Mouse (Mus musculus) midbrain, embryonic 11.5 days (tissue): ENCODE measurements around the gene Serpina16. TPM values are rescaled to one million over a fixed set of nuclear protein-coding genes. Genes with fewer than 3 reads are reported as not detected.
A peak's percentile ranks its signal among the peaks of the same experiment; 100 is the strongest.

ENCODE experiments used
- ATAC-seq: fragments of 200-750 bp; cut with Nextera tagmentation; 2 replicates; pipeline ENCODE4 v1.8.0; 2017; ENCODE audit warnings: moderate TSS enrichment, moderate library complexity; ENCODE audit not compliant: low FRiP score
- DNase-seq: peaks from one replicate; pipeline ENCODE4 v3.0.0; 2015; ENCODE audit warnings: low spot score; ENCODE audit errors: missing footprints
- H3K27ac ChIP-seq: fragments of 300-500 bp; sonication (generic); 2 replicates; pipeline ENCODE4 v1.5.1; 2014; ENCODE audit warnings: low read depth, low read length
- H3K27me3 ChIP-seq: fragments of 300-500 bp; sonication (generic); 2 replicates; pipeline ENCODE4 v1.6.1; 2014; ENCODE audit warnings: mild to moderate bottlenecking, low read length, moderate library complexity, mixed read lengths; ENCODE audit not compliant: control insufficient read depth, insufficient read depth
- H3K36me3 ChIP-seq: fragments of 300-500 bp; sonication (generic); 2 replicates; pipeline ENCODE4 v1.6.1; 2014; ENCODE audit warnings: mild to moderate bottlenecking, low read length, moderate library complexity, mixed read lengths; ENCODE audit not compliant: control insufficient read depth, insufficient read depth
- H3K4me1 ChIP-seq: fragments of 300-500 bp; sonication (generic); 2 replicates; pipeline ENCODE4 v1.6.1; 2014; ENCODE audit warnings: low read length; ENCODE audit not compliant: control insufficient read depth, insufficient read depth
- H3K4me2 ChIP-seq: fragments of 300-500 bp; sonication (generic); 2 replicates; pipeline ENCODE4 v1.6.1; 2014; ENCODE audit warnings: mild to moderate bottlenecking, moderate library complexity
- H3K4me3 ChIP-seq: fragments of 300-500 bp; sonication (generic); 2 replicates; pipeline ENCODE4 v1.5.1; 2014; ENCODE audit warnings: low read depth, low read length
- H3K9ac ChIP-seq: fragments of 300-500 bp; sonication (generic); 2 replicates; pipeline ENCODE4 v1.6.1; 2014; ENCODE audit warnings: low read length
- H3K9me3 ChIP-seq: fragments of 300-500 bp; sonication (generic); 2 replicates; pipeline ENCODE4 v1.6.1; 2016; ENCODE audit warnings: low read length; ENCODE audit not compliant: control insufficient read depth
- WGBS: fragments of 180-500 bp; shearing (Covaris S2); extraction: QIAGEN DNeasy Blood & Tissue Kit; methylation state at CpG from one replicate; pipeline ENCODE4 v1.1.7; 2014; 5-methylcytosine and 5-hydroxymethylcytosine counted together
- polyA plus RNA-seq: library from polyadenylated mRNA; unstranded; fragments of >200 nt; fragmentation: Nextera tagmentation; extraction: Ambion mirVana; gene quantifications from 2 replicates; pipeline ENCODE4 v1.2.1, GENCODE M21; 2014

The Serpina16 gene
- polyA plus RNA-seq, 1 experiment from 2014 or later, result not detected

DNA sequence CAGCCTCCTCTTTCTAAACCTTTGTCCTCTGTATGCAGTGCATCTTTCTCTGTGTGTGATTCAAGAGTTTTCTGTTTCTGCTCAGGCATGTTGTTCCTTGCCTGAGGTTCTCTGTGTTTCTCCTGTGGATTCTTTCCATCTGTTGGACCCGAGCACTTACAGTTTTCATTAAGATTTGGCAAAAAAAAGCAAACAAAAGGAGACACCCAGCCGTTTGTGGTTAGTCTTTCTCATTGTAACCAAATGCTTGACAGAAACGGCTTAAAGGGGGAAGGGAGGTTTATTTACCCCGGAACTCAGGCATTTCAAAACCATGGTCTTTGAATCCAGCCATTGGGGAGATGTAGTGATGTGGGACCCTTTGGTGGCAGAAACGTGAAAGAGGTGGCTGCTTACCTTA is 31.3 kb downstream of the Serpina16 start:
- peak; percentile 77 for DNase-seq
- Histone ChIP-seq H3K27me3 (no peaks in the 10 kb centered on the region), H3K36me3 (no peaks in the 10 kb centered on the region), H3K4me2 (no peak overlapping the region), H3K4me3 (no peak overlapping the region), H3K9ac (no peak overlapping the region), H3K27ac (no peak overlapping the region), H3K9me3 (no peaks in the 10 kb centered on the region), H3K4me1 (no peaks in the 10 kb centered on the region)
- WGBS, result 43% methylated on average over 5 of the region's 5 CpGs
- no peak for ATAC-seq

DNA sequence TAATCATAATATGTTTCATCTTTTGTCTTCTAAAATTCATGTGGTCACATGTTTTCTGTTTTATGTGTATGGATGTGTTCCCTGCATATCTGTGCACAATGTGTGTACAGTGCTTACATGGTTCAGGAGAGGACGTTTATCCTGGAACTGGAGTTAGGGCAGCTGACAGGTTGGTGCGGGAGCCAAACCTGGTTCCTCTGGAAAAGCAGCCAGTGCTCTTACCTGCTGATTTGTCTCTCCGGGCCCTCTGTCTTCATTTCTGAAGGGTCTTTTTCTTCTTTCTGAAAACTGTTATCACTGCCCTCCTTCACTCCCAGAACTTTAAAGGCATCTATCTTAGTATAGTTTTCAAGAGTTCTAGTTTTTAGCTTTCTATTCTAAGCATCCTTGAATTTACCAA is 32.1 kb downstream of the Serpina16 start:
- Histone ChIP-seq H3K4me3 (no peak overlapping the region), H3K27ac (no peak overlapping the region), H3K9me3 (no peaks in the 10 kb centered on the region), H3K4me1 (no peaks in the 10 kb centered on the region), H3K9ac (no peak overlapping the region), H3K4me2 (no peak overlapping the region), H3K27me3 (no peaks in the 10 kb centered on the region), H3K36me3 (no peaks in the 10 kb centered on the region)
- peak; percentile 77 for DNase-seq
- WGBS, result 85% methylated on average over 3 of the region's 3 CpGs
- no peak for ATAC-seq

DNA sequence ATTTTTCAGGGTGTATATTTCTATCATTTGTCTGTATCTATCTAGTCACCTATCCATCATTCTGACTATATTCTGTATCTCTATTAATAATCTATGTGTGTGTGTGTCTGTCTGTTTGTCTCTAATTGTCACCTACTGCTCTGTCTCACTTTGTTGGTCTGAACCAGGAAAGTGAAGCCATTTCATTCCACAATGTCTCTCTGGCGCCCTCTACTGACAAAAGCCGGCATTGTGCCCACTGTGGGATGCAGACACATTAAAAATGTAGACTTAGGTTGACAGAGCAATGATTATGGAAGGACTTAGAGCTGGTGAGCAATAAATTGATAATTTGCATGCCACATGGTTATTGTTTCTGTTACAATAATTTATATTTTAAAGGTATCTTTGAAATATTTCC is 32.6 kb downstream of the Serpina16 start:
- Histone ChIP-seq H3K36me3 (no peaks in the 10 kb centered on the region), H3K27me3 (no peaks in the 10 kb centered on the region), H3K4me1 (no peaks in the 10 kb centered on the region), H3K9me3 (no peaks in the 10 kb centered on the region), H3K9ac (no peak overlapping the region), H3K27ac (no peak overlapping the region), H3K4me3 (no peak overlapping the region), H3K4me2 (no peak overlapping the region)
- peak; percentile 100 for DNase-seq
- WGBS, result 0% methylated on average over 2 of the region's 2 CpGs
- peak; percentile 81 for ATAC-seq

DNA sequence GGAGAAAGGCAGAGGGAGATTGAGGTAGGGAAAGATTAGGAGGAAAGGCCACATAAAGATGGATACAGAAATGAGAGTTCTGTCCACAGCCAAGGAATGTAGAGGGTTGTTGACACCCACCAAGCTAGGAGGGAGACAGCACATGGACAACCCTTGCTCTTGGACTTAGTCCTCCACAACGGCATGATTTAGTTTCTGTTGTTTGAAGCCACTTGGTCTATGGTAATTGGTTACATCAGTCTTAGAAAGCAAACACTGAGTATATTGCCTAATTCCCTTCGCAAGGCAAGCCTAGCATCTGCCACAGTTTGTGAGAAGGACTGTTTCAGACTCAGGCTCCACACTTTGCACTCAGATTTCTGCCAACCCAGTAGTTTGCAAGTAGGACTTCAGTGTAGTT is 40.1 kb downstream of the Serpina16 start:
- peak; percentile 74 for DNase-seq
- H3K27me3 ChIP-seq, result no peaks in the 10 kb centered on the region
- no peaks in the 10 kb centered on the region for H3K4me1 ChIP-seq
- no peak overlapping the region for H3K9ac ChIP-seq
- H3K4me3 ChIP-seq, result no peak overlapping the region
- H3K36me3 ChIP-seq, result no peaks in the 10 kb centered on the region
- no peak overlapping the region for H3K27ac ChIP-seq
- no peaks in the 10 kb centered on the region for H3K9me3 ChIP-seq
- no peak overlapping the region for H3K4me2 ChIP-seq
- WGBS, result 87% methylated on average over 2 of the region's 2 CpGs
- no peak for ATAC-seq

DNA sequence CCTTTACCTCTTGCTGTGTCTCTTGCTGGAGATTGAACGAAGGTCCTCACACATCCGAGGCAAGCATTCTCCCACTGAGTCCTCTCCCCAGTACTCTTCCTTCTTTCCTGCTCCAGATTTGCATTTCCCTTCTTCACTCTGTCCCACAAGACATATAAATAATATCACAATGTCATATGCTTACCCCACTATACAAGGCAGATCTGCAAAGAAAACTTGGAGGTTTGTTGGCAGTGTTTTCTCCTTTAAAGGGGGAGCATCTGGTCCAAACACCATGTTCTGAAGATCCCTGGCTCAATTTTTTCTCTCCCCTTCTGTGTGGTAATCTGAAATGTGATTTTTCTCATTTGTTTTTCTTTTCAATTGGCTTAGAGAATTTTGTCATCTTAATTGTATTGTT is 41.5 kb downstream of the Serpina16 start:
- no peak overlapping the region for H3K4me2 ChIP-seq
- DNase-seq (peak; percentile 12), ATAC-seq (no peak)
- H3K9me3 ChIP-seq, result no peaks in the 10 kb centered on the region
- 79% methylated on average over 2 of the region's 2 CpGs for WGBS
- H3K27ac ChIP-seq, result no peak overlapping the region
- no peaks in the 10 kb centered on the region for H3K36me3 ChIP-seq
- no peaks in the 10 kb centered on the region for H3K4me1 ChIP-seq
- H3K4me3 ChIP-seq, result no peak overlapping the region
- H3K27me3 ChIP-seq, result no peaks in the 10 kb centered on the region
- no peak overlapping the region for H3K9ac ChIP-seq

DNA sequence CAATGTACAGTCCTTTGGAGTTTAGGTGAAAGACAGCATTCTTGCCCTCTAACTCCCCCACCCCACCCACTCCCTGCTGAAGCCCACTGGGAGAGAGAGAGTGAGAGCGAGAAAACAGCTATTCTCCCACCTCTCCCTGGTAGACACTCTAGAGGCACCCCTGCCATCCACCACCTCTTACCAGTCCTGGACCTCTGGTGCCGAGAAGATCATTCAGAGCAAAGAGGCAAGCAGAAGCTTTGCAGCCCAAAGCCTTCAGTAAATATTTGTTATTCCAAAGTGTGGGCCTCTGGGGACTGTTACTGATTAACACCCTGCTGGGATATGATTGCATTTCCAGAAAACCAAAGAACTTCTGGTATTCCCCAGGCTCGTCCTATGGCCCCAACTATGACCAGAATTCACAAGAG is 44.7 kb downstream of the Serpina16 start, which contains the start of gene Serpina10:
Gene Serpina10 (minus strand): TSS at position 242 of the 410 bp plus-strand sequence.
- Histone ChIP-seq H3K27me3 (no peaks in the 10 kb centered on the region), H3K9me3 (no peaks in the 10 kb centered on the region), H3K36me3 (no peaks in the 10 kb centered on the region), H3K4me2 (no peak within 1 kb of the TSS), H3K27ac (no peak within 1 kb of the TSS), H3K9ac (no peak within 1 kb of the TSS), H3K4me1 (no peaks in the 10 kb centered on the region), H3K4me3 (no peak within 1 kb of the TSS)
- 73% methylated on average over 3 of the region's 3 CpGs for WGBS
- DNase-seq (peak; percentile 65), ATAC-seq (no peak)

Other genes starting within 250 kb of the Serpina16 start
- 3.7 and 4.1 TPM in 2 replicates for gene Ifi27, start 241.9 kb downstream of the Serpina16 start, polyA plus RNA-seq
- 2.0 and 2.1 TPM in 2 replicates for gene Ifi27l2a, start 232.5 kb downstream of the Serpina16 start, polyA plus RNA-seq
- gene Ifi27l2b, start 218.9 kb downstream of the Serpina16 start, polyA plus RNA-seq, result not detected in 2 replicates
- 3.5 and 4.7 TPM in 2 replicates for gene Ppp4r4, start 143.9 kb downstream of the Serpina16 start, polyA plus RNA-seq
- not detected in 2 replicates for gene Serpina10, start 44.7 kb downstream of the Serpina16 start, polyA plus RNA-seq
- not detected in 2 replicates for gene Serpina6, start 18.9 kb downstream of the Serpina16 start, polyA plus RNA-seq
- gene Serpina1f, start 19.4 kb upstream of the Serpina16 start, polyA plus RNA-seq, result not detected in 2 replicates
- not detected in 2 replicates for gene Serpina1d, start 97.5 kb upstream of the Serpina16 start, polyA plus RNA-seq
- gene Serpina1b, start 154.2 kb upstream of the Serpina16 start, polyA plus RNA-seq, result not detected in 2 replicates
- gene Serpina1a, start 187.4 kb upstream of the Serpina16 start, polyA plus RNA-seq, result not detected in 2 replicates
- not detected in 2 replicates for gene Serpina1c, start 228.7 kb upstream of the Serpina16 start, polyA plus RNA-seq